Mouse (Mus musculus): ENCODE measurements around the gene Banp. TPM values are rescaled to one million over a fixed set of nuclear protein-coding genes. Genes with fewer than 3 reads are reported as not detected.

Banp gene
- polyA plus RNA-seq, 1 experiment from 2014 or later = 43.8 TPM

GRCm38 (mm10) chr8:121925624-121926023 lies 23.9 kb upstream of the Banp start:
- no peak overlapping the region for H3K4me2 ChIP-seq
- H3K4me3 ChIP-seq (ENCODE audit: low read depth, low read length) = no peak overlapping the region
- peak; percentile 94 for DNase-seq
- WGBS = 26% methylated on average over 10 of the region's 10 CpGs
- no peaks in the 10 kb centered on the region for H3K9me3 ChIP-seq (ENCODE audit: low read depth, low read length)
- ATAC-seq (ENCODE audit: insufficient read depth) = 0 out of 2 replicates have a peak, but pooled peaks have one; percentile 9
- TF ChIP-seq CTCF (IDR thresholded peaks at IDR 0.05; ENCODE audit: low read depth) = peak; percentile 97
- H3K27ac ChIP-seq (ENCODE audit: low read depth) = no peak overlapping the region
- peaks cover 13% of the 10 kb centered on the region for H3K4me1 ChIP-seq (ENCODE audit: insufficient read depth)
- H3K36me3 ChIP-seq (ENCODE audit: insufficient read depth) = no peaks in the 10 kb centered on the region
- H3K27me3 ChIP-seq (ENCODE audit: insufficient read depth, low read length) = no peaks in the 10 kb centered on the region
- H3K9ac ChIP-seq = no peak overlapping the region

- WGBS = 57% methylated on average over 8 of the region's 8 CpGs
- H3K4me3 ChIP-seq (ENCODE audit: low read depth, low read length) = no peak overlapping the region
Observed at GRCm38 (mm10) chr8:121926266-121926665, 23.3 kb upstream of the Banp start.

GRCm38 (mm10) chr8:121927316-121927715 lies 22.2 kb upstream of the Banp start:
- TF ChIP-seq CTCF (IDR thresholded peaks at IDR 0.05; ENCODE audit: low read depth) = peak; percentile 63
- H3K4me3 ChIP-seq (ENCODE audit: low read depth, low read length) = no peak overlapping the region
- H3K4me1 ChIP-seq (ENCODE audit: insufficient read depth) = peaks cover under 1% of the 10 kb centered on the region; the same call in 1 of the 2 replicates
- H3K36me3 ChIP-seq (ENCODE audit: insufficient read depth) = no peaks in the 10 kb centered on the region
- no peak overlapping the region for H3K9ac ChIP-seq
- WGBS = 28% methylated on average over 8 of the region's 8 CpGs
- H3K9me3 ChIP-seq (ENCODE audit: low read depth, low read length) = no peaks in the 10 kb centered on the region
- DNase-seq (peak; percentile 81), ATAC-seq (ENCODE audit: insufficient read depth) (0 out of 2 replicates have a peak, but pooled peaks have one; percentile 35)
- H3K27ac ChIP-seq (ENCODE audit: low read depth) = no peak overlapping the region
- H3K27me3 ChIP-seq (ENCODE audit: insufficient read depth, low read length) = no peaks in the 10 kb centered on the region
- no peak overlapping the region for H3K4me2 ChIP-seq

More at GRCm38 (mm10) chr8:121926266-121926665, 23.3 kb upstream of the Banp start:
- H3K27me3 ChIP-seq (ENCODE audit: insufficient read depth, low read length) = no peaks in the 10 kb centered on the region
- H3K27ac ChIP-seq (ENCODE audit: low read depth) = no peak overlapping the region
- ATAC-seq (ENCODE audit: insufficient read depth) (no peak), DNase-seq (no peak)
- no peak overlapping the region for H3K4me2 ChIP-seq
- H3K4me1 ChIP-seq (ENCODE audit: insufficient read depth) = peaks cover 11% of the 10 kb centered on the region
- no peaks in the 10 kb centered on the region for H3K36me3 ChIP-seq (ENCODE audit: insufficient read depth)
- TF ChIP-seq CTCF (IDR thresholded peaks at IDR 0.05; ENCODE audit: low read depth) = no peak
- no peaks in the 10 kb centered on the region for H3K9me3 ChIP-seq (ENCODE audit: low read depth, low read length)
- H3K9ac ChIP-seq = no peak overlapping the region

GRCm38 (mm10) chr8:121930047-121930446 lies 19.5 kb upstream of the Banp start:
- DNase-seq (no peak), ATAC-seq (ENCODE audit: insufficient read depth) (no peak)
- H3K4me1 ChIP-seq (ENCODE audit: insufficient read depth) = no peaks in the 10 kb centered on the region
- no peak for TF ChIP-seq CTCF (IDR thresholded peaks at IDR 0.05; ENCODE audit: low read depth)
- no peak overlapping the region for H3K4me2 ChIP-seq
- H3K4me3 ChIP-seq (ENCODE audit: low read depth, low read length) = no peak overlapping the region
- WGBS = 82% methylated on average over 4 of the region's 4 CpGs
- H3K27ac ChIP-seq (ENCODE audit: low read depth) = no peak overlapping the region
- H3K9ac ChIP-seq = no peak overlapping the region
- H3K36me3 ChIP-seq (ENCODE audit: insufficient read depth) = no peaks in the 10 kb centered on the region
- no peaks in the 10 kb centered on the region for H3K9me3 ChIP-seq (ENCODE audit: low read depth, low read length)
- H3K27me3 ChIP-seq (ENCODE audit: insufficient read depth, low read length) = no peaks in the 10 kb centered on the region

GRCm38 (mm10) chr8:121931571-121931970 lies 18.0 kb upstream of the Banp start:
- ATAC-seq (ENCODE audit: insufficient read depth) = no peak
- TF ChIP-seq CTCF (IDR thresholded peaks at IDR 0.05; ENCODE audit: low read depth) = no peak
- no peak overlapping the region for H3K4me3 ChIP-seq (ENCODE audit: low read depth, low read length)

GRCm38 (mm10) chr8:121932026-121932667 lies 17.4 kb upstream of the Banp start:
- Histone ChIP-seq H3K27ac (ENCODE audit: low read depth) (no peak overlapping the region), H3K27me3 (ENCODE audit: insufficient read depth, low read length) (no peaks in the 10 kb centered on the region), H3K4me2 (no peak overlapping the region), H3K9me3 (ENCODE audit: low read depth, low read length) (no peaks in the 10 kb centered on the region), H3K4me1 (ENCODE audit: insufficient read depth) (no peaks in the 10 kb centered on the region), H3K9ac (no peak overlapping the region), H3K4me3 (ENCODE audit: low read depth, low read length) (no peak overlapping the region), H3K36me3 (ENCODE audit: insufficient read depth) (no peaks in the 10 kb centered on the region)
- 71% methylated on average over 12 of the region's 12 CpGs for WGBS
- TF ChIP-seq CTCF (IDR thresholded peaks at IDR 0.05; ENCODE audit: low read depth) = no peak
- ATAC-seq (ENCODE audit: insufficient read depth) (no peak), DNase-seq (no peak)

More at GRCm38 (mm10) chr8:121931571-121931970, 18.0 kb upstream of the Banp start:
- no peak overlapping the region for H3K27ac ChIP-seq (ENCODE audit: low read depth)
- H3K9ac ChIP-seq = no peak overlapping the region
- no peaks in the 10 kb centered on the region for H3K36me3 ChIP-seq (ENCODE audit: insufficient read depth)
- DNase-seq = no peak
- H3K9me3 ChIP-seq (ENCODE audit: low read depth, low read length) = no peaks in the 10 kb centered on the region
- WGBS = 79% methylated on average over 7 of the region's 7 CpGs
- H3K4me1 ChIP-seq (ENCODE audit: insufficient read depth) = no peaks in the 10 kb centered on the region
- no peak overlapping the region for H3K4me2 ChIP-seq
- H3K27me3 ChIP-seq (ENCODE audit: insufficient read depth, low read length) = no peaks in the 10 kb centered on the region

GRCm38 (mm10) chr8:121932668-121933520 lies 16.7 kb upstream of the Banp start:
- H3K4me1 ChIP-seq (ENCODE audit: insufficient read depth) = no peaks in the 10 kb centered on the region
- H3K4me2 ChIP-seq = no peak overlapping the region
- ATAC-seq (ENCODE audit: insufficient read depth) = no peak

More at GRCm38 (mm10) chr8:121932668-121933520, 16.7 kb upstream of the Banp start:
- Histone ChIP-seq H3K9ac (no peak overlapping the region), H3K27ac (ENCODE audit: low read depth) (no peak overlapping the region), H3K36me3 (ENCODE audit: insufficient read depth) (no peaks in the 10 kb centered on the region), H3K27me3 (ENCODE audit: insufficient read depth, low read length) (no peaks in the 10 kb centered on the region), H3K9me3 (ENCODE audit: low read depth, low read length) (no peaks in the 10 kb centered on the region), H3K4me3 (ENCODE audit: low read depth, low read length) (no peak overlapping the region)
- no peak for DNase-seq
- TF ChIP-seq CTCF (IDR thresholded peaks at IDR 0.05; ENCODE audit: low read depth) = peak; percentile 15; the same call in 1 of the 2 replicates
- WGBS = 81% methylated on average over 14 of the region's 14 CpGs

All from lung, embryonic 14.5 days (tissue).